Mouse (Mus musculus): ENCODE results near the gene Trpm2. TPM values are rescaled to one million over a fixed set of nuclear protein-coding genes. Genes with fewer than 3 reads are reported as not detected.

The Trpm2 gene
- total RNA-seq, 2 experiments from 2014 or later = 0.31 to 1.5 TPM

Other genes with a start within 250 kb of the Trpm2 start
- not detected for gene Krtap12-1, start 250.0 kb downstream of the Trpm2 start, total RNA-seq (2021)
- not detected for gene Gm10100, start 244.1 kb downstream of the Trpm2 start, total RNA-seq (2021)
- not detected for gene Gm18596, start 227.9 kb downstream of the Trpm2 start, total RNA-seq (2021)
- not detected for gene Gm9736, start 219.2 kb downstream of the Trpm2 start, total RNA-seq (2021)
- not detected for gene Gm3233, start 210.9 kb downstream of the Trpm2 start, total RNA-seq (2021)
- not detected for gene Gm3238, start 199.2 kb downstream of the Trpm2 start, total RNA-seq (2021)
- gene Gm7138, start 193.6 kb downstream of the Trpm2 start, total RNA-seq (2021) = not detected
- gene Gm3250, start 188.0 kb downstream of the Trpm2 start, total RNA-seq (2021) = not detected
- gene Gm7137, start 182.4 kb downstream of the Trpm2 start, total RNA-seq (2021) = not detected
- not detected for gene Gm9639, start 175.5 kb downstream of the Trpm2 start, total RNA-seq (2021)
- gene Gm19668, start 171.4 kb downstream of the Trpm2 start, total RNA-seq (2021) = not detected
- gene Gm9507, start 158.7 kb downstream of the Trpm2 start, total RNA-seq (2021) = not detected
- gene Gm2696, start 155.9 kb downstream of the Trpm2 start, total RNA-seq (2021) = not detected
- gene Krtap10-4, start 143.5 kb downstream of the Trpm2 start, total RNA-seq (2021) = not detected
- gene Krtap10-10, start 134.6 kb downstream of the Trpm2 start, total RNA-seq (2021) = not detected
- gene Gm36176, start 123.8 kb downstream of the Trpm2 start, total RNA-seq (2021) = not detected
- not detected for gene Gm10318, start 117.7 kb downstream of the Trpm2 start, total RNA-seq (2021)
- not detected for gene Gm3285, start 108.6 kb downstream of the Trpm2 start, total RNA-seq (2021)
- under 1 TPM; 0.54 to 0.94 TPM for gene Lrrc3, start 68.0 kb downstream of the Trpm2 start, total RNA-seq (2021)
- gene 1810043G02Rik, start 8.0 kb upstream of the Trpm2 start, total RNA-seq (2021) = 10 to 100 TPM in 1 of 2 experiments, 1 to 10 TPM in 1; 9.3 to 10.3 TPM
- gene Pfkl, start 39.5 kb upstream of the Trpm2 start, total RNA-seq (2021) = 100 to 1,000 TPM in 1 of 2 experiments, 10 to 100 TPM in 1; 97.8 to 116 TPM
- gene Dnmt3l, start 71.4 kb upstream of the Trpm2 start, total RNA-seq (2021) = not detected
- gene Aire, start 73.0 kb upstream of the Trpm2 start, total RNA-seq (2021) = not detected
- gene Icosl, start 98.7 kb upstream of the Trpm2 start, total RNA-seq (2021) = 1 to 10 TPM; 7.6 to 7.7 TPM
- gene D10Jhu81e, start 199.2 kb upstream of the Trpm2 start, total RNA-seq (2021) = 100 to 1,000 TPM; 528 to 541 TPM
- 10 to 100 TPM in 1 of 2 experiments, 1 to 10 TPM in 1; 9.9 to 10.7 TPM for gene Pwp2, start 214.6 kb upstream of the Trpm2 start, total RNA-seq (2021)

Measured in heart, postnatal 36 days (tissue).